Mouse (Mus musculus): Measurements from ENCODE around the gene Sept9.

The Sept9 gene

DNA sequence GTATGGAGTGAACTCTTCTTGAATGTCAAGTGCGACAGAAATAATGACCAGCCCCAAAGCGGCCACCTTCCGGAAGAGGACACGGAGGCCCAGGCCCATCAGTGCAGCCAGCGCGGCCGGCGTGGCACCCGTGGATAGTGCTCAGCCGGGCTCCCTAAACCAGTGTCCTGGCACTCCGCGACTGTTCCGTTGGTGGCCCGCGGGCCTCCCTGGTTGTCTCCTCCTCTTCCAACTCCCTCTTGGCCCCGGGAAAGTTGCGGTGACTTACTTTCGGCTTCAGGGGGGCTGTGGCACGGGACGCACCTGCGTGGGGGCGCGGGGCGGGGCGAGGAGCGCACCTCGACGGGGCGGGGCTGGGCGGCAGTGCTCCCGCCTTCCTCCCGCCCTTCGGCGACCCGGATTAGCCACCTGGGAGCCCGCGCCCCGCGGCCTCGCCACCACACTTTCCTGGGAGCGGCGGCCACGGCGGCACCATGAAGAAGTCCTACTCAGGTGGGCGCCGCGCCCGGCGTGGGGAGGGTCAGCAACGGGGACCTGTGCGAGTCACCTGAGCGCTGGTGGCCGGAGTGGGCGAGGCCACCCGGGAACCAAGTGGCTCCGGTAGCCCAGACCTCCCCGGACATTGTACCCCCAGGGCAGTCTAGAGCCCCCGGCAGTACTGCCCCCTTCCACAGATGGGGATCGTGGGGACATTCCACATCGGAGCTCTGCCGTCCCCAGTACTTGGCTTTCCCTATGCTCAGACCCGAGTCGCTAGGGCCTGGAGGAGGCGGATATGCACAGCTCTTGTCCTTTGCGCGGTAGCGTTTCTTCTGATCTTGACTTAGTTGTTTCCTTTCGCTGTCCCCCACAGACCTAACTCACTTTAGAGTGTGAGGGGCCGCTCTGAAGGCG lies at the start of gene Sept9:
Gene Sept9 (plus strand): TSS at position 380 of the 894 bp plus-strand sequence.
- DNase-seq (ENCODE audit: low spot score): no peak

DNA sequence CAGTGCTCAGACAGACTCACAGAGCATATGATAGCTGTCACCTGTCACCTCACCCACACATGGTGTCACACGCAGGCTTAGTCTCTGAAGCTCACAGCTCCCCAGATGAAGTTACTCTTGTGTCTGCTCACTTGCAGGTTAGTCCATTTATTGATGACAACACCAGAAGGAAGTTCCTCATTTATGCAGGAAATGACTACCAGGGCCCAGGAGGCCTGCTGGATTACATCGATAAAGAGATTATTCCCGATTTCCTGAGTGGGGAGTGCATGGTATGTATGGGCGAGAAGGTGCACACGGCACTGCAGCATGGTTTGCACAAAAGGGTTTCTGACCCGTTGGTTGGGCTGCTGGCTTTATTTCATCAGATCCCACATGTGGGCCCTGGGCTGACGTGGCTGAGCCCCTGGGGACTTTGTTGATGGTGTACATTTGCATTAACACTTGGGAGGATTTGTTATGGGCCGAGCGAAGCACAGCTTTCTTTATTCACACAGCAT lies 48.9 kb upstream of the Sept9 start:
- no peak for DNase-seq (ENCODE audit: low spot score)

DNA sequence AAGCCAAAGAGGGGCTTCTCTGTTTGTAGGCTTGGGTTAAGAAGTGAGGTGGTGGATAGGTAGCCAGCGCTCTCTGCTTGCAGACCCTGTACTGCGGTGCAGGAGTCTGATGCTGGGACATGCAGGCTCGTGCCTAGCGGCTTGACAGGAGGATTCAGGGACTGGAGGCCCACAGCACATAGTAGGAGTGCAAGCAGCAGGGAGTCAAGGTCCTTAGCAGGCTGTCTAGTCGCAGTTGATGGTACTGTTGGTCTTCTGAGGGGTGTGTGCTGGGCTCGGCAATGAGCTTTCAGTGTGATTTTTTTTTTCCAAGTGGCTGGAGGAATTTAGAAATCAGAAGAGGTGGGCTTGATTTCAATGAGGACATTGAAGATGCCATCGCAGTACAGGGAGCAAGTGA lies 48.0 kb upstream of the Sept9 start:
- no peak for DNase-seq (ENCODE audit: low spot score)

DNA sequence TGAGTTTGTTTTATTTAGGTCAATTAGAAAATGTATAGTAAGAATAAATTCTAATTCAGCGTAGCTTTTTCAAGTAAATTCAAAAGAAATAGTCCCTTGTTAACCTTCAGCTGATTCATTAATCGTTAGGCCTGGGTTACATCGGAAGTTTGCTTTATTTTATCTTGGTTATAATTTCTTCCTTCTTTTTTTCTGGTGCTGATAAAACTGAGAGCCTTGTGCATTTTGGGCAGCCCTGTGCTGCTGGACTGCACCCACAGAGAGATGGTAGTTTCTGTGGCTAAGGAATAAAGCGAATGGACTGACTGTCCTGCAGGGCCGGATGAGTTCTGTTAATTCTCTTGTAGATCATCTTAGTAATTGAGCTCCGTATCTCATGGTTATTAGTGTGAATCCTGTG lies 46.9 kb upstream of the Sept9 start:
- no peak for DNase-seq (ENCODE audit: low spot score)

DNA sequence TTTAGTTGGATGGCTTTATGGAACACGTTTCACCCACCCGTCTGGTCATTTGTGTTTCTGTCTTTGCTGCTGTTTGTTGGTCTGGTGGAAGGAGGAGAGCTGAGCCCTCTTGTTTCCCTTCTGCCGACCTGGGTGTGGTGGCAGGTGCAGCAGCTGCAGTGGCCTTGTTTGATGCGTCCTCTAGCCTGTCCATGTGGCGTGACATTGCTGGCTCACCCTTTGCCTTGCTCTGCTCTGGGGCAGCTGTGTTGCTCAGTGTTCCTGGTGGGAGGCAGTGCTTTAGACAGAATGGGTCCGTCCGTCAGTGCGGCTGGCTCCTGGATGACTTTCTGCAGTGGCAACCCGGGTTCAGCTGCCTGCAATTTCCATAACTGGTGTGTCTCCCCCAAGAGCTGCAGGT lies 45.9 kb upstream of the Sept9 start:
- no peak for DNase-seq (ENCODE audit: low spot score)

DNA sequence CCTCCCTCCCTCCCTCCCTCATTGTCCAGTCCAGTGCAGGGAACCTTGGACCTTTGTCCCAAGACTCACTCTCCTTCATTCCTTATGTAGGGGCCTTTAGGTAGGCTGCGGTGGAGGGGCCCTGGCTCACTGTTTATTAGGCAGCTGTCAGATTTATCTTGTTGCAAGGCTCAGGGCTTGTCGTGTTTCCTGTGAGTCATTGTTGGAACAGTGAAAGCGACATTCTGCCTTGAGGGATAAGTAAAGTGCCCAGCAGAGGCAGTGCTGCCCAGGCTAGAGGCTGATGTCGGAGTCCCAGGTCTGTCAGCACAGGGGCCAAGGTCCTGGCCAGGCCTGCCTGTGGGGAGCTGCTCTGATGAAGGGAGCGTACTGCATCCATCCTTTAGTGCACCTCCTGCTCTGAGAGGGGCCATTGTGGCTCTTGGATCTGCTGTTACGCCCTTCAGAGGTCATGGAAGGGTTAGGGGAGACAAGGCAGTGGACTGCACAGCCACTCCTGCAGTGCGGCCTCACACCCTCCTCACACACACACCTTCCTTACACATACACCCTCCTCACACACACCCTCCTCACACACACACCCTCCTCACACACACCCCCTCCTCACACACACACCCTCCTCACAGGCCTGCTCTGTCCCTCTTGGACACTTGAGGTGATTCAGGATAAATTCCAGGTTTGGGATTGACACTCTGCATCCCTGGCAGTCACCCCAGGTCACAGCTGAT lies 45.2 kb upstream of the Sept9 start:
- no peak for DNase-seq (ENCODE audit: low spot score)

DNA sequence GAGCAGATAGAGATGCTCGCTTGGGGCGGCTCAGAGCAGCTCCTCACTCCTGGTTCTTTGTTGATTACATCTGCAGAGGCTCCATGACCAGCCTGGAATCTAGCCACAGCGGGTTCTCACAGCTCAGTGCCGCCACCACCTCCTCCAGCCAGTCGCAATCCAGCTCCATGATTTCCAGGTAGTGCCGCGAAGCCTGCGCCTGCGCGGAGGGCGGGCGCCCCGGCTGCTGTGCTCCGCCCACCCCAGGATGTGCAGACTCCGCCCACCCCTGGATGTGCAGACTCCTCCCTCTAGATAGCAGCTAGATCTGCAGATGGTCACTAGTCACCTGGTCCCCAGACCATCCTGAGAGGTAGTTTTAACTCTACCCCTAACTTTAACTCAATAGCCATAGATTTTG lies 42.7 kb upstream of the Sept9 start:
- DNase-seq (ENCODE audit: low spot score): no peak

DNA sequence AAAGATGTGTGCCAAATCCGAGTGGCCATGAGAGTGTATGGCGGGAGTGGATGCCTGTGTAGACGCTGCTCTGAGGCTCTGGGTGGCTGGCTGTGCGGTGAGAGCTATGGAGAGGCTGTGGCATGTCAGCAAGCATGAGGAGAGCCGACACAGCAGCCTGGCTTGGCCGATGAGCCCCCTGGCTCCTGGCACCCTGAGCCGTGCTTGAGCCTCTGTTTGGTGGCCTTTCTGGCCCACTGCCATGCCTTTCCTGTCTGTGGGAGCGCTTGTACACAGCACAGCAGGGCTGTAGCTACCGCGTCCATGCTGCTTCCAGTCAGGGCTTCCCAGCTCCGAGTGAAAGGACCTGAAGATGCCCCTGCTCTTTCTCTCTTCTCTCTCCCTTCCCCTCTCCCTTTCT lies 41.1 kb upstream of the Sept9 start:
- no peak for DNase-seq (ENCODE audit: low spot score)

DNA sequence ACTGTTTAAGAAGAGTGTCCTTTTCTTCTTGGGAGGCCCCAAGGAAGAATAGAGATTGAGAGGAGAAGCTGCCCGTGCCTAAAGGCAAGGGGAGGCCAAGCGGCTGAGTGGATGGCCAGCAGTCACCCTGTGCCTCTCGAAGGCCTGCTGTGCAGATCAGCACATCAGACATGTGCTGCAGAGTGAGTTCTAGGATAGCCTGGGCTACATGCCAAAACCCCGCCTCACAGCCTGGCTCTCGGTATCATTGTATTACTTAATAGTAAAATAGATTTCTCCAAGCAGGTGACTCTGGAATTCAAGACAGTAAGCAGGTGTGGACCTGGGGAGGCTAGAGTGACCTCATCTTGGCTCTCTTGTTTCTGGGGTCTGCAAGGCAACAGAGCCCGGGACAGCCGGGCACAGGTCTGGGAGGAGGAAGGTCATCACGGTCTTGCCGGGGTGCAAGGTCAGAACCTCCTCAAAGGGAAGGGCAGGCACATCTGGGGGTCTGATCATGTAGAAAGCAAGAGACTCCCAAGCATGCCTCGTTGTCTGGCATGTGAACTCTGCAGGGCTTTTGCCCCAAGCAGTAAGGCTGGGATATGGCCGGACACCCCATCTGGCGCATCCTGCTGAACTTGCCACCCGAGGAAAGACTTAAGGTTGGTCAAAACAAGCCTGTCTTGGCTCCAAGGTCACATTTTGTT lies 40.1 kb upstream of the Sept9 start:
- no peak for DNase-seq (ENCODE audit: low spot score)

DNA sequence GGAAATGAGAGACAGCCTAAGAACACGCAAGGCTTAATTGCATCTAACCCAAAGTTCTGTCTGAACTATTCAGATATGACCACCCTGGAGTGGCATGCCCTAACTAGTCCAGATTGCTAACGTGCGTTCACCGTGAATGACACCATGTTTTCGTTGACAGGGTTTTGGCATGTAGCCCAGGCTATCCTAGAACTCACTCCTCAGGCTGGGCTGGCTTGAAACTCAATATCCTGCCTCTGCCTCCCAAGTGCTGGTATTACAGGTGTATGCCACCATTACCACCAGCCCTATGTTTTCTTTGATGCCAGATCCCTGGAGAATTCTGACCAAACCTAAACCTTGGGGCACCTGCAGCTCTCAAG lies 39.5 kb upstream of the Sept9 start:
- DNase-seq (ENCODE audit: low spot score): no peak

DNA sequence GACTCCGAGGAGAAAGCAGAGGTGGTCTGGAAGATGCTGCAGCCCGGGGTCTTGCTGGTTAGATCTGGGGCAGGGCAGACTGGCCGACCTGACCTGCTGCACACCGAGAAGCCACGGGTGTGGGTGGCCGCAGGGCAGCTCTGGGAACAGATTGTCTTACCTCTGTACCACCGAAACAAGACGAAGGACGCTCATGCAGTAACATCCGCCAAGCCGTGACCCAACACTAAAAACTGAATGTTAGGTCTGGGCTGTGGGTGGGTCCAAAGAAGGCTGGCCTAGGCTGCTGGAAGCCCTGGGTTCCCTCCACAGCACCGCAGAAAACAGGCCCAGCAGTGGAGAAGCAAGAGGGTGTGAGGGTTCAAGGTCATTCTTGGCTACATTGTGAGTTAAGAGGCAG lies 38.7 kb upstream of the Sept9 start:
- DNase-seq (ENCODE audit: low spot score): no peak

DNA sequence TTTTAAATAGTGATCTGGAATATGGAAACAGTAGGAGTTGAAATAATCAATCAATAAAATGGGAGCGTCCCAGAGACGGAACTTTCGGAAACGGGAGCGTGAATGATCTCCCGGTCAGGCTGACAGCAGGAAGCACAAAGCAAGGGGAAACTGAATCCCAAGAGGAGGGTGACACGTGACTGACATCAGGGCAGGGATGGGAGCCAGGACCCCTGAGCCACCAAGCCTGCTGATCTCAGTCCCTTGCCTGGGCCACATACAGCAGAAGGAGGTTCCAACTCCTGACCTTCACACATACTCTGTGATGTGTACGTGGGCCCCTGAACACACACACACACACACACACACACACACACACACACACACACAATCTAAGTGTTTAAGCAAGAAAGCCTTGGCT lies 37.9 kb upstream of the Sept9 start:
- no peak for DNase-seq (ENCODE audit: low spot score)

DNA sequence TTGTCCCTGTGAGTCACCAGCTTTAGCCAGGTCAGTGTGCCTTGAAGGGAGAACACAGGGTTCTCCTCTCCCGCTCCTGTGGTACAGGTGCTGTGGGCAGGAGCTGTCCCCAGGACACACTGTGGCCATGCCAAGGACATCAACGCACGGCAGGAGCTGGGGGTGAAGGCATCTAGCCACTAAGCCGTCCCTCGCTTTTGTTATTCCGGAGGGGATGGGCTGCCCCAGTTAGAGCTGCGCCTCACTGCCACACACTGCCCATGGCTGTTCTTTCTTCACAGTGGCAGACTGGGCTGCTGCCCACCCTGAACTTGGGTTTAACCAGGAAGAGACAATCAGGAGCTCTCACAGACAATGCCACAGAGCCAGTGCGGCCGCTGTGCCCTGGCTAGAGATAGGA lies 36.4 kb upstream of the Sept9 start:
- no peak for DNase-seq (ENCODE audit: low spot score)

DNA sequence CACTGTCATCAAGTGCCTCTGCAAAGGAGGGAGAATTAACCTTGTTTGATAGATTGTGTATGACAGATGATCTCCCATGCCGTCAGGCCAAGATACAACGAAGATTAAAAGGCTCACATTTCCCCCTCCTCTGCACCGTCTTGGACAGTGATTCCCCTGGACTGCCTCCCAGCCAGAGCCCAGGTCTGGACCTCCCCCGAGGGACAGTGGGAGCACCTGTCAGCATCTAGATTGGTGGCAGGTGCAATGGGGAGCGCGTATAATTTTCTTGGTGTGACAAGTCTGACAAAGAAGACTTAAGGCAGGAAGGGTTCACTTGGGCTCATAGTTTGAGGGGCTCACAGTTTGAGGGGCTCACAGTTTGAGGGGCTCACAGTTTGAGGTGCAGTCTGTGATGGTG lies 35.7 kb upstream of the Sept9 start:
- no peak for DNase-seq (ENCODE audit: low spot score)

DNA sequence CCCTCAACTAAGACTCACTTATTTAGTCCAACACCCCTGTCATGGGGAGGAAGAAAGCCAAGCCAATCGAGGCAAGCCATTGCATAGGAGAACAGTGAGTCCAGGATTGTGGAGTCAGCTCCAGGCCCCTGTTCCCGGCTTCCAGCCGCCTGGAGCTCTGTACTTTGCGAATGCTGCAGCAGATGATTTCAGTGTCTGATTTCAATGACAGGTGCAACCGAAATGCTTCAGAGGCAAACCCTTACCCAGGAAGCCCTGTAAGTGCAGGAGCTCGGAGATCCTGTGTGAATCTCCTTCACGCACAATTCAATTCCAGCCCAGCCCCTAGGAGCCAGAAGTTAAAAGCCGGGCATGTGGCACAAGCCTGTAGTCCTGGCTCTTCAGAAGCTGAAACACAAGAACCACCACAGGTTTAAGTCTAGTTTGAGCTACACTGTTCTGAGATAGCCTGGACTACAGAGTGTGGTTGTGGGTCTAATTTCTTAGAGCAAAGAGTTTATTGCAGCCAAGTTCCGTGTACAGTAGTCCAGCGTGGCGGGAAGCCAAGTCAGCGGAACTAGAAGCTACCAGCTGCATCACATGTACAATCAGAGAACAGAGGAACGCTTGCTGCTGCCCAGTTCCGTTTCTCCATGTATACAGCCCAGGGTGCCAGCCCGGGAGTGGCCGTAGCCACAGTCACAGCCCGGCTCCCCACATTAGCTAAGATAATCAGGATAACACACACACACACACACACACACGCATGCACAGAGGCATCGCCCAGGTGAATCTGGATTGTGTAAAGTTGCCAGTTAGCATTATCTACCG lies 31.0 kb upstream of the Sept9 start:
- no peak for DNase-seq (ENCODE audit: low spot score)

DNA sequence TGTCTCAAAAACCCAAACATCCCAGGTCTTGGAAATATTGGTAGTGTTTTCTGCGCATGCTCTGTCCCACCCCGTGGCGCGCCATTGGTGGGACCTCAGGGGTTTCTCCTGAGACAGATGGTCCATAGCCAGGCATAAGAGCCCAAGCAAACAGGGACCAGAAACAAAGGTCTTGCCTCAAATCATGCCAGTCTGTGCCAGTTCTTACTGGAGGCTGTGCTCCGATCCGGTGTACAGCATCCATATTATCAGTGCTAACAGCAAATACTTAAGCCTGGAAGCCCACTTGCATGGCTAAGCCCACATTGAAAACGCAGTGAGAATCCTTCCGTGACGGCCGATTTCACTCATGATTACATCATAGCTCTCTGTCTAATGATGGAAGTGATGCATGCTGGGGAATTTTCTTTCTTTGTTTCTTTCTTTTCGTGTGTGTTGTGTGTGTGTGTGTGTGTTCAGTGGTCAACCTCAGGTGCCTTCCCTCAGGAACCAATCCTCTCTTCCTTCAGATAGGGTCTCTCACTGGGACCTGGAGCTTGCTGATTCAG lies 30.3 kb upstream of the Sept9 start:
- DNase-seq (ENCODE audit: low spot score): no peak

DNA sequence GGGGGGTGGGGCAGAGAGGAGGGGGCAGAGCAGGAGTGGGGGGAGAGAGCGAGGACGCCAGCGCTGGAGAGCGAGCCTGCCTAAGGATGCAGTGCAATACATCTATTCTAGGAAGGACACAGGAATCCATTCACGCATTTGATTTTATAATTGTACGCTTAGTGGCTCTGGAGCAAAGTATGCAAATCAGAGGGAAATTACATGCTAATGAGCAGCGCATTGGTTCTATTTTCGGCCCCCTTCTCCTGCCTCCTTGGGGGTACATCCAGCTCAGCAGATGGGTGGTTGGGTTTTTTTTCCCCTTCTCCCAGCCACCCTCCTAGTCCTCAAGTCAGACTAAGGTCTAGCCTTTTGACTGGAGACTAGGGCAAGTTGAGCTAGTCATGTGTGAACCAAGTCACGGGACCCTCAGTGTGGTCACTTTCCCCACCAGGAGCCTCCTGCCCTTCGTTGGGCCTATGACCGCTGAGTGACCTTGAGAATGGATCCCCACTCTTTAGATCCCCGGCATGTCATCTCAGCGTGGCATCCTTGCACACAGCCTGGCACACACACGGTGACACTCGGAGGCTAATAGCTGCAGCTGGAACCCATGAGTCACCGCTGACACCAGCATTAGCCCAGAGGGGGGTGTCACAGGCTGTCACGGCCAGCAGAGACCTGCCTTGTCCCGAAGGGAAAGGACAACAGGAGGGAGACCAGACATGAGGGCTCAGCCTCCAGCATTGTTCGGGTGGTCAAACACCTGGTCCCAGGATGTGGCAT lies 29.5 kb upstream of the Sept9 start:
- no peak for DNase-seq (ENCODE audit: low spot score)

DNA sequence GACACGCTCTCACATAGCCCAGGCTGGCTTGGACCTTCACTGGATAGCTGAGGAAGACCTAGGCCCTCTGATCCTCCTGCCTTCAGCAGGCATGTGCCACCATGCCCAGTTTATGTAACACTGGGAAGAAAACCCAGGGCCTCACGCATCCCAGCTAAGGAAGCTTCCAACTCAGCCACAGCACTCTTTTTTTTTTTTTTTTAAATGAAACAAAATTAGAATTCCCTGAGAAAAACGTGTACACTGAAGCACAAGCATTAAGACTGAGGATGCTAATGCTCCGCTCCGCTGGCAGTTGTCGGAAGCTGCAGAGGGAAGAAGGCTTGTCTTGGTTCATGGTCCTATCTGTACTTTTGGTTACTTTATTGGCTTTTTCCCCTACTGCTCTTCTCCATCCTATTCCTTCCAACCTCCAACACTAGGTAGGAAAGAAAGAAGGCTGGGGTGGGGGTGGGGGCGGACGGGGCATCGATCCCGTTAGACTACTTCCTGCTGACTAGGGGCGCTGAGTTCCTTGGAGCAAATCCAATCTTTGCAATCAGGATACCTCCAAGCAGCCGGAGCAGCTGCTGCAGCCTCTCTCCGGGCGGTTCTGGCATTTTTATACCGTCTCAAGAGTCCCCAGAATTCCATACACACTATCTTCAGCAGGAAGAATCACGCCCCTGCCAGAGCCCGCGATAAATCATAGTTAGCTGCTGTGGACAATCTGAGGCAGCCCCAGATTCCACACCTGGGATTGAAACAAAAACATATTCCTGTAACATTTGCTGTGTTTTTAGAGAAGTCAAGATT lies 25.2 kb upstream of the Sept9 start:
- DNase-seq (ENCODE audit: low spot score): no peak

DNA sequence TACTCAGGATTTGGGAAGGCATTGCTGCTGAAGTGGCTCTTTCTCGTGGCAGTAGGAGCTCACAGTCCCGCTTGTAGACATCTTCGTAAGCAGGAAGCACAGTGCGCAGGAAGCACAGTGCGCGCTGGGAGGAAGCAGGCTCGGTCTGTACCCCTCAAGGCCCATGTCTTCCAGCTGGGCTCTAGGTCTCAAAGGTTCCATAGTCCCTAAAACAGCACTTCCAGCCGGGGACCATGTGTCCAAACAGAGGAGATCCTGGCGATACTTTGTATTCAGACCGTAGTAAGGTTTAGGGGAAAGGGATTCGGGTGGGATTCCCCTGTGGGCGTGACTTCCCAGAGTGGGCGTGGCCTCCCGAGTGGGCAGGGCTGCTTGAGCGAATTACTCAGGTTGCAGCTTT lies 24.5 kb upstream of the Sept9 start:
- no peak for DNase-seq (ENCODE audit: low spot score)

DNA sequence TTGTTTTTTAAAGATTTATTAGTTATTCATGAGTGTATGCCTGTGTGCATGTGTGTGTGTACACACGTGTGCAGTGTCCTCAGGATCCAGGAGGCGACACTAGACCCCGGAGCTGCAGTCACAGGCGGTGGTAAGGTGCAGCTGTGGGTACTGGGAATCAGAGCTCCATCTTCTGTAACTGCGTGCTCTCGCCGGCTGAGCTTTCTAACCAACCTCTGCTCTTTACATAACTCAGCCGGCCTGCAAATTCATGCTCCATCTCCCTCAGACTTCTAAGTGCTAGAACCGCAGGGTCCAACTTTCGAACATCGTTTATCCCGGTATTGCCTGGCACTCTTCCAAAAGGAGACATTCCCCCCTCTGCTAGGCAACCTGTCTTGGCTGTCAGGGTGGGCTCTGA lies 24.0 kb upstream of the Sept9 start:
- no peak for DNase-seq (ENCODE audit: low spot score)
